Mouse (Mus musculus) heart, postnatal 0 days (tissue): ENCODE measurements at regions not wholly inside any gene's neighbourhood (a gene's known extent, or its start where the extent isn't known, plus 50 kb on each side); places are given as distances from the start of the nearest gene placed in this dataset.

Source experiments
- ATAC-seq: fragments of 200-750 bp; cut with Nextera tagmentation; 2 replicates; pipeline ENCODE4 v1.8.0; 2017; ENCODE audit warnings: low read depth, moderate number of reproducible peaks, moderate library complexity; ENCODE audit not compliant: insufficient read depth
- DNase-seq: peaks from one replicate; pipeline ENCODE4 v3.0.0-alpha.2; 2016; ENCODE audit warnings: low spot score
- H3K27ac ChIP-seq: fragments of 300-500 bp; sonication (generic); 2 replicates; pipeline ENCODE4 v1.5.1; 2014; ENCODE audit warnings: low read depth, mild to moderate bottlenecking
- H3K27me3 ChIP-seq: fragments of 300-500 bp; sonication (generic); 2 replicates; pipeline ENCODE4 v1.6.1; 2014; ENCODE audit warnings: low read length, mixed read lengths; ENCODE audit not compliant: control insufficient read depth, insufficient read depth
- H3K36me3 ChIP-seq: fragments of 300-500 bp; sonication (generic); replicated peaks from 2 replicates; pipeline ENCODE4 v1.6.1; 2014; ENCODE audit warnings: low read length, mixed read lengths; ENCODE audit not compliant: control insufficient read depth, insufficient read depth
- H3K4me1 ChIP-seq: fragments of 300-500 bp; sonication (generic); 2 replicates; pipeline ENCODE4 v1.6.1; 2014; ENCODE audit warnings: antibody characterized with exemption; ENCODE audit not compliant: control insufficient read depth, insufficient read depth
- H3K4me2 ChIP-seq: fragments of 300-500 bp; sonication (generic); 2 replicates; pipeline ENCODE4 v1.6.1; 2014; ENCODE audit warnings: low read depth, mild to moderate bottlenecking, low read length, moderate library complexity
- H3K4me3 ChIP-seq: fragments of 300-500 bp; sonication (generic); 2 replicates; pipeline ENCODE4 v1.5.1; 2014; ENCODE audit warnings: low read depth, low read length
- H3K9ac ChIP-seq: fragments of 300-500 bp; sonication (generic); replicated peaks from 2 replicates; pipeline ENCODE4 v1.6.1; 2014; ENCODE audit warnings: low read depth, low read length, mixed read lengths
- H3K9me3 ChIP-seq: fragments of 300-500 bp; sonication (generic); replicated peaks from 2 replicates; pipeline ENCODE4 v1.6.1; 2016; ENCODE audit warnings: low read length; ENCODE audit not compliant: control insufficient read depth
- CTCF ChIP-seq: IDR thresholded peaks from 2 replicates; pipeline ENCODE4 v1.5.1; 2016; ENCODE audit warnings: antibody characterized with exemption, control low read depth, low read depth
- EP300 ChIP-seq: IDR thresholded peaks from 2 replicates; pipeline ENCODE4 v1.6.1; 2016; ENCODE audit warnings: antibody characterized with exemption, low read depth
- WGBS: fragments of 180-500 bp; shearing (Covaris S2); extraction: QIAGEN DNeasy Blood & Tissue Kit; methylation state at CpG from one replicate; pipeline ENCODE4 v1.1.7; 2014; 5-methylcytosine and 5-hydroxymethylcytosine counted together

DNA sequence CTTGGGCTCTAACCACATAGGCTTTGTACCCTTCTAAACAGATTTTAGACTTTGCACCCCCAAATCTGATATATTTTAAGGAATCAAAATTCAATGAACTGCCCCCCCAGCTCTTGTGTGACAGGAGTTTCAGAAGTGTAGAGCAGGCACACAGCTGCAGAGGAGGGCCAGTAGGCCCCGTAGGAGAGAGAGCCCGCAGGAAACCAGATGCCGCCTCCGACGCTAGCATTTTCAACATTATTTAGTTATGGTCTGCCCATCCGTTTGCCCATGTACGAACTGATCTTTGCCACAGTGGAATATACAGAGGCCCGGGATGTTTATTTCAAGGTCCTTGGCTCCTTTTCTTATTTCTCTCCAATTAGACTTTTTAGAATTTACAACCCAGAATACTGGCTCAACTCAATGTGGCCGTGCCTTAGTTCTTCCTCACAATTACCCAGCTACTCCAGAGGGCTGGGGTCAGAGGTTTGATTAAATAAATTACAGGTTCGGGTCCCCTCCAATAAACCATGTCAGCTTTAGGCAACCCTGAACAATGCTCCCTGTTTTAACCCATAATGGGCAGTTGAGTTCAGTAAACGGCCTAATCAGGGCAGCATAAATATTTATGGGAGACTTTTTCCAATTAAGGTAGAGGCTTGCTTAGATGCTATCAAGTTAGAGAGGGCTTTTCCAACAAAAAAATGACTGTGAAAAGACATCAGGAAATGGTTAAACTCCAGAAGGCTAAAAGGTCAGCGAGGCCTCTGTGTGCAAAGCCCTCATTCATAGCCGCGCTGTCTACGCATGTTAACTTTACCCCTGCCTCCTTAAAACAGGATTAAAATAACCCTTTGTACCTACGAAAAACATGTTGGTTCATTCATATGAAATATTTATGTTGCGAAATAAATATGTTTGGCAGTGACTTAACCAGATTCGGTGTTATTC lies 308.2 kb upstream of the Prickle1 start:
- ATAC-seq (no peak), DNase-seq (no peak)
- Histone ChIP-seq H3K27me3 (no peaks in the 10 kb centered on the region), H3K9me3 (no peaks in the 10 kb centered on the region), H3K4me3 (no peak overlapping the region), H3K27ac (no peak overlapping the region), H3K4me1 (no peaks in the 10 kb centered on the region), H3K4me2 (no peak overlapping the region), H3K9ac (no peak overlapping the region), H3K36me3 (no peaks in the 10 kb centered on the region)
- TF ChIP-seq EP300: no peak
- 87% methylated on average over 18 of the region's 18 CpGs for WGBS

DNA sequence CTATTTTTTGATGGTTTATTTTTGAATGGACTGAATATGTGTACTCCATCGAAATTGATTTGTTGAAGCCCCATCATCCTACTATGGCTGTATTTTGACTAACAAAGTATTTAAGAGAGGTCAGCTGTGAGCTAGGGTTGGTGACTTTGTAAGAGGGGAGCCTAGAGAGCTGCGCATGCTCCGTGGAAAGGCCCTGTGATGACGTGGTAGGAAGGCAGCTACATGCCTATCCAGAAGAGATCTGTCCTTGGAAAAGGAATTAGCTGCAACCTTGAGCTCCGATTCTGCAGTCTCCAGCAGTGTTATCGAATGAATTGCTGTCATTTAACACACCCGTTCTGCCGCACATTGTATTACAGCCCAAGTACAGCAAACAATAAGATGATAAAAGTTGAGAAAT lies 287.1 kb upstream of the Prickle1 start:
- ATAC-seq: no peak
- H3K27me3 ChIP-seq: no peaks in the 10 kb centered on the region
- no peak overlapping the region for H3K4me3 ChIP-seq
- 86% methylated on average over 8 of the region's 8 CpGs for WGBS
- H3K9me3 ChIP-seq: no peaks in the 10 kb centered on the region
- TF ChIP-seq CTCF (no peak), EP300 (no peak)
- no peak overlapping the region for H3K27ac ChIP-seq
- no peaks in the 10 kb centered on the region for H3K4me1 ChIP-seq
- DNase-seq: no peak
- no peak overlapping the region for H3K9ac ChIP-seq
- no peak overlapping the region for H3K4me2 ChIP-seq
- no peaks in the 10 kb centered on the region for H3K36me3 ChIP-seq

DNA sequence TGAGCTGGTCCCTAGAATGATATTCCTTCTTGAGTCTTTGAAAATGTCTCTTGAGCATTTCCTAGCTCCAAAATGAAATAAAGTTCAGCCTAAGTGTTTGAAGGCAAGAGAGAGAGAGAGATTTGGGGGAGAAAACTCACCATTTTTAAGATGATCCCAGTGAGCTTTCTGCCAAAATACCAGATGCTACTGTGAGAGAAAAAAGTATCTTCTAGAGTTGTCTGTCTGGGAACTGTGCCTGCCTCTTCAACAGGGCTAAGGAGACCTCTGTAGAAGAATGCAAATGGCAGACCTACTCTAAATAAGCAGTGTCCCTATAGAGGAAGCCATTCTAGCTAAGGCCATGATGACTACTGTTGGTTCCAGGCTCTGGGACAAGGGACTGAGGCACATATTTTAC lies 285.6 kb upstream of the Prickle1 start:
- no peak overlapping the region for H3K27ac ChIP-seq
- H3K36me3 ChIP-seq: no peaks in the 10 kb centered on the region
- no peak for TF ChIP-seq EP300
- TF ChIP-seq CTCF: no peak
- no peak overlapping the region for H3K4me3 ChIP-seq
- no peak for DNase-seq
- H3K4me1 ChIP-seq: no peaks in the 10 kb centered on the region
- H3K4me2 ChIP-seq: no peak overlapping the region
- no peak overlapping the region for H3K9ac ChIP-seq
- no peaks in the 10 kb centered on the region for H3K27me3 ChIP-seq
- H3K9me3 ChIP-seq: no peaks in the 10 kb centered on the region
- no peak for ATAC-seq

DNA sequence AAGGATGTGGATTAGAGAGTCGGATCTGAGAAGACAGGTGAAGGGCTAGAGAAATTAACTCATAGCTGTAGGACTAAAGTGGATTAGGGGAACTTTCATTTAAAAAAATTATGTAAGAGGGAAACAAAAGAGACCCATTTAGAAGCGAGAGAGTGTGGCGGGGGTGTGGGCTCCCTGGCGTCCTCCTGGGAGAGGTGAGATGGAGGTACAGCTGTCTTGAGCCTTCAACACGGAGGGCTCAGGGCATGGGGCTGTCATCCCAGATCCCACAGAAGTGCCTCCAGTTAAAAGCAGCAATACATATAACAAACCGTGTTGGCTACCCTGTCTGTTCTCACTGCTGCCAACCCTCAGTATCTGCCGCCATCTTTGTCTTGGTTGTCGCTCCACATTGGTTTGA lies 284.6 kb upstream of the Prickle1 start:
- Histone ChIP-seq H3K27ac (no peak overlapping the region), H3K36me3 (no peaks in the 10 kb centered on the region), H3K9me3 (no peaks in the 10 kb centered on the region), H3K4me1 (no peaks in the 10 kb centered on the region), H3K4me3 (no peak overlapping the region), H3K9ac (no peak overlapping the region), H3K27me3 (no peaks in the 10 kb centered on the region), H3K4me2 (no peak overlapping the region)
- TF ChIP-seq EP300: no peak
- TF ChIP-seq CTCF: no peak
- 89% methylated on average over 8 of the region's 8 CpGs for WGBS
- no peak for DNase-seq
- ATAC-seq: no peak

DNA sequence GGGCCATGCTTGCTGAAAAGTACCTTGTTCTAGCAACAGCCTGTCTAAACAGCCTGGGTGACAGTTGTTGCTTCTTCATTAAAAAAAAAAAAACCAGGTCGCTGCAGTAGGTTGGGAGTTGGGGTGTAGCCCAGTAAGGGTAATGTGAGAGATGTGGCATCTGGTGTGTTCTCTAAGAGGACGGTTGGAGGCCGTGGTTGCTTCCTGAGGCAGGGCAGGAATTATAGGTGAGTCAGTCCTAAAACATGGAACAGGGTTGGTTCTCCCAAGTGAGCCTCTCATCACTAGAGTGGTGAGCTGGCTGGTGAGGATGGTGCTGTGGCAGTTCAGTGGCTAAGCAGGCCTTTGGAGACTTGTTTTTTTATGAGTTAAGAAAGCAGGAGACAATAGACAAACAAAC lies 283.3 kb upstream of the Prickle1 start:
- Histone ChIP-seq H3K36me3 (no peaks in the 10 kb centered on the region), H3K27me3 (no peaks in the 10 kb centered on the region), H3K4me1 (no peaks in the 10 kb centered on the region), H3K9ac (no peak overlapping the region), H3K4me3 (no peak overlapping the region), H3K4me2 (no peak overlapping the region), H3K9me3 (no peaks in the 10 kb centered on the region), H3K27ac (no peak overlapping the region)
- no peak for DNase-seq
- ATAC-seq: no peak
- TF ChIP-seq CTCF (no peak), EP300 (no peak)
- 76% methylated on average over 3 of the region's 3 CpGs for WGBS

DNA sequence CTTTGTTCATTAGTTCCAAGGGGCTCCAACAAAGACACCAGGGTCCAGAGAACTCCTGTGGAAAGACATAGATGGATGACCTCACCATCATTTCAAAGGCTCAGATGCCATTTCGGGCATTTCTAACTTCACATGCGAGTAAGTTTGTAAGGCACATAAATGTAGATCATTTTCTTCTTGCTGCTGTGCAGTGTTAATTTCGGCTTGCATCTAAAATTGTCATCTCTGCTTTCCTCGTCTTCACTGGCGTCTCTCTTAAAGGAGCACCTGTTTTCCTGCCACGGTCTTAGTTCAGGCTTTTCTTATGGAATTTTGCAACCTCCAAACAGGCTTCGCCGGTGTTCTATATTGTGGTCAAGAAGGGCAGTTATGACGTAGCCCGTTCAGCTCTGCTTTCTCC lies 280.6 kb upstream of the Prickle1 start:
- H3K27me3 ChIP-seq: no peaks in the 10 kb centered on the region
- H3K36me3 ChIP-seq: no peaks in the 10 kb centered on the region
- H3K9ac ChIP-seq: no peak overlapping the region
- no peak overlapping the region for H3K4me2 ChIP-seq
- no peak for DNase-seq
- H3K9me3 ChIP-seq: no peaks in the 10 kb centered on the region
- no peaks in the 10 kb centered on the region for H3K4me1 ChIP-seq
- H3K27ac ChIP-seq: no peak overlapping the region
- TF ChIP-seq CTCF (no peak), EP300 (no peak)
- no peak overlapping the region for H3K4me3 ChIP-seq
- ATAC-seq: no peak
- WGBS: 82% methylated on average over 10 of the region's 10 CpGs
